Mouse (Mus musculus): ENCODE data around the gene Slc38a8. TPM values are rescaled to one million over a fixed set of nuclear protein-coding genes. Genes with fewer than 3 reads are reported as not detected.
A peak's percentile ranks its signal among the peaks of the same experiment; 100 is the strongest.

Slc38a8 gene
- polyA plus RNA-seq, 1 experiment from 2014 or later, result not detected

DNA sequence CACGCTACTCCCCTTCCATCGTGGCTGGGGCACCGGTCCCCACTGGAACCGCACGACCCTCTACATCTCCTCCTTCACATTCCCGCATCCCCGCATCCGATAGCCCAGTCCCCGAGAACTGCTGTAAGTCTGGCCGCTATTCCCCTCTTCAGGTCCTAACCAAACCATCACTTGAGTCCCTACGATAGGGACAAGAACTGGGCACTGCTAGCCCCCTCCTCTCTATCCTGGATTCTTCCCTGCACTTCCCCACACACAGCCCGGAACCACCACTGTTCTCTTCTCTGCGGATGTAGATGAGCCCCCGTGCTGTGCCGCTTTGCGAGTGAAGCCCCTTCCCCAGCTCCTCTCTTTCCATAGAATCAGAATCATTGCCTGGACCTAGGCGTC lies 53.7 kb downstream of the Slc38a8 start:
- Histone ChIP-seq H3K9me3 (ENCODE audit: control insufficient read depth, low read length) (no peaks in the 10 kb centered on the region), H3K4me2 (peak overlapping the region; percentile 84; the same call in 1 of the 2 replicates), H3K9ac (ENCODE audit: low read depth, low read length) (no peak overlapping the region), H3K4me3 (ENCODE audit: low read depth, low read length) (peak overlapping the region; percentile 58; the same call in 1 of the 2 replicates), H3K27ac (ENCODE audit: low read depth, low read length) (no peak overlapping the region), H3K36me3 (ENCODE audit: control insufficient read depth, insufficient read depth, low read length) (no peaks in the 10 kb centered on the region), H3K27me3 (replicated peaks; ENCODE audit: control insufficient read depth, insufficient read depth, low read length) (peaks cover 49% of the 10 kb centered on the region), H3K4me1 (replicated peaks; ENCODE audit: control insufficient read depth, insufficient read depth, low read length) (no peaks in the 10 kb centered on the region)
- 4% methylated on average over 17 of the region's 17 CpGs for WGBS
- no peak for ATAC-seq (replicated peaks; ENCODE audit: low FRiP score)
- no peak for DNase-seq (ENCODE audit: low spot score)

DNA sequence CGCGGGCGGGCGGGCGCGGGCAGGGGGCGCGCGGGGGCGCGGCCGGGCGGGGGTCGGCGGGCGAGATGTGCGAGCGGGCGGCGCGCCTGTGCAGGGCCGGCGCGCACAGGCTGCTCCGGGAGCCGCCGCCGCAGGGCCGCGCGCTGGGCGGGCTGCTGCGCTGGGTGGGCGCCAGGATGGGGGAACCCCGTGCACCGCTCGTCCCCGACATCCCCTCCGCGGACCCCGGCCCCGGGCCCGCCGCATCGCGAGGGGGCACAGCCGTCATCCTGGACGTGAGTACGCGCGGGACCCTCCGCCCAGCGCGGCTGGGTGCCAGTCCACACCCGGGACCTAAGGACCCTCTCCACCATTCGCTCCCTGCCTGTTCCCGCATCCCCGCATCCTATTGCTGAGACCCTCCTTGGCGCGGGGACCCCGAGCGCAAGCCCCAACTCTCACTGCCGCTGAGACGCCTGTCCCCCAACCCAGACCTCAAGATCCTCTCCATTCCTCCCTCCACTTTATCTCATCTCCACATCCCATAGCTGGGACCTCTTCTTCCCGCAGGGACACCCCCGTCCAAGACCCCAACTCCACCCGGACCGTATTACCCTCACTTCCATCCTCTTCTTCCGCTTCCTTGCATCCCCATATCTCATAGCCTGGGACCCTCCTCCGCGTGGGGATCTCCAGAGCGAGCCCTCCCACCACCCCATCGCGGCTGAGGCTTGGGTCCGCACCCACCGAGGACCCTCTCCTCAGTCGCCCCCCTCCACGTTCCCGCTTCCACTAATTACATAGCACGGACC lies 54.3 kb downstream of the Slc38a8 start:
- Histone ChIP-seq H3K9ac (ENCODE audit: low read depth, low read length) (0 out of 2 replicates have a peak overlapping the region, but pooled peaks have one; percentile 22), H3K4me3 (ENCODE audit: low read depth, low read length) (peak overlapping the region; percentile 58), H3K9me3 (ENCODE audit: control insufficient read depth, low read length) (no peaks in the 10 kb centered on the region), H3K27ac (ENCODE audit: low read depth, low read length) (no peak overlapping the region), H3K4me2 (peak overlapping the region; percentile 84), H3K36me3 (ENCODE audit: control insufficient read depth, insufficient read depth, low read length) (no peaks in the 10 kb centered on the region), H3K27me3 (replicated peaks; ENCODE audit: control insufficient read depth, insufficient read depth, low read length) (peaks cover 49% of the 10 kb centered on the region), H3K4me1 (replicated peaks; ENCODE audit: control insufficient read depth, insufficient read depth, low read length) (no peaks in the 10 kb centered on the region)
- 3% methylated on average over 47 of the region's 80 CpGs for WGBS
- ATAC-seq (replicated peaks; ENCODE audit: low FRiP score), result 0 out of 2 replicates have a peak, but pooled peaks have one; percentile 4
- DNase-seq (ENCODE audit: low spot score), result peak; percentile 59

DNA sequence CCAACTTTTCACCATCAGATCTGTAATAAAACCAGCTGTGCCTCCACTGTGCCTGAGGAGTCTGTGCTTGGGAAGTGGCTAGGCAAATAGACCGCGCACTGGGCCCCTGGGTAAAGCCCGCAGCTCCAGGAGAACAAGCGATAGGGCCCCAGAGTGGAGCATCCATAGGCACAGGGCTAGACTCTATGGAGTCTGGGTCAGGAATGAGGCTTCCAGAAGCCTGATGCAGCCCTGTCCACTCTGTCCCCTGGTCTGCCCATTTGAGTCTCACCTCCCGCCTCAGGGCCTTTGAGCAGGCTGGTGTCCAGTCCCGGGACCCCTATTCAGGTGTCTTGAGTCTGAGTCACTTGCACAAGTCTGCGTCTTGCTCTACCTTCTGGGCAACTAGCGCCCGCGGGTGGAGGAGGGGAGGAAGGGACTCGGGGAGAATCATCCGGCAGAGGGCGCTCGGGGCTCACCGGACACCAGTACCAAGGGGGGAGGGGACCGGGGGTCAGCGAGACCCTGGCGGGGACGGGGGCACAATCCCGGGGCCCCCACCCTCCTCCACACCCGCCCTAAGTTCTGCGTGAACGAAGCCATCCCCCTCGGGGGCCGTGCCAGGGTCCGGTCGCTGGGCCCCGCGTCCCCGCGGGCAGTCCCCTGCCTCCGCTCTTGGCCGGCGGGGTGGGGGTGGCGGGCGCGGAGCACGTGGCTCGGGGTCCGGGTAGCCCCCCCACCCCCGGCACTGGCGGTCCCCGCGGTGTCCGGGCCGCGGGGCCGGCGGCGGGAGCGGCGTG lies 55.1 kb downstream of the Slc38a8 start, which contains the start of gene Necab2:
Gene Necab2 (plus strand): TSS at position 509 of the 779 bp plus-strand sequence.
- H3K9ac ChIP-seq (ENCODE audit: low read depth, low read length), result 0 out of 2 replicates have a peak within 1 kb of the TSS, but pooled peaks have one; percentile 22
- peaks cover 49% of the 10 kb centered on the region for H3K27me3 ChIP-seq (replicated peaks; ENCODE audit: control insufficient read depth, insufficient read depth, low read length)
- H3K36me3 ChIP-seq (ENCODE audit: control insufficient read depth, insufficient read depth, low read length), result no peaks in the 10 kb centered on the region
- no peaks in the 10 kb centered on the region for H3K9me3 ChIP-seq (ENCODE audit: control insufficient read depth, low read length)
- ATAC-seq (replicated peaks; ENCODE audit: low FRiP score) (peak; percentile 37; the same call in 1 of the 2 replicates), DNase-seq (ENCODE audit: low spot score) (peak; percentile 85)
- no peak within 1 kb of the TSS for H3K27ac ChIP-seq (ENCODE audit: low read depth, low read length)
- H3K4me3 ChIP-seq (ENCODE audit: low read depth, low read length), result peak within 1 kb of the TSS; percentile 58
- H3K4me1 ChIP-seq (replicated peaks; ENCODE audit: control insufficient read depth, insufficient read depth, low read length), result no peaks in the 10 kb centered on the region
- 2% methylated on average over 35 of the region's 52 CpGs for WGBS
- H3K4me2 ChIP-seq, result peak within 1 kb of the TSS; percentile 84

DNA sequence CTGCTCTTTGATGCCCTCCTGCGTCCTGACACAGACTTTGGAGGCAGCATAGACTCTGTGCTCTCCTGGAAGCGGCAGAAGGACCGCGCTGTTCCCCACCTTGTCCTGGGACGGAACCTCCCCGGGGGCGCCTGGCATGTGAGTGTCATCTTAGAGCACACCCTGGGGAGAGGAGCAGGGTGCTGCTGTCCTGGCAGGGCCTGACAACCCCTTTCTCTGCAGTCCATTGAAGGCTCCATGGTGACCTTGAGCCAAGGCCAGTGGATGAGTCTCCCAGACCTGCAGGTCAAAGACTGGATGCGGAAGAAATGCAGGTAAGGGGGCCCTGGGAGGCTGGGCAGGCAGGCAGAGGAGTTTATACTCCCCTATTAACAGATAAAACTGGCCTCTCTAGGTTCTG lies 58.5 kb downstream of the Slc38a8 start:
- Histone ChIP-seq H3K27ac (ENCODE audit: low read depth, low read length) (no peak overlapping the region), H3K4me3 (ENCODE audit: low read depth, low read length) (no peak overlapping the region), H3K9ac (ENCODE audit: low read depth, low read length) (no peak overlapping the region), H3K36me3 (ENCODE audit: control insufficient read depth, insufficient read depth, low read length) (no peaks in the 10 kb centered on the region), H3K27me3 (replicated peaks; ENCODE audit: control insufficient read depth, insufficient read depth, low read length) (peaks cover 28% of the 10 kb centered on the region), H3K4me2 (no peak overlapping the region), H3K4me1 (replicated peaks; ENCODE audit: control insufficient read depth, insufficient read depth, low read length) (peaks cover 8% of the 10 kb centered on the region; the same call in 1 of the 2 replicates), H3K9me3 (ENCODE audit: control insufficient read depth, low read length) (no peaks in the 10 kb centered on the region)
- DNase-seq (ENCODE audit: low spot score), result no peak
- ATAC-seq (replicated peaks; ENCODE audit: low FRiP score), result no peak
- WGBS, result 89% methylated on average over 8 of the region's 8 CpGs

DNA sequence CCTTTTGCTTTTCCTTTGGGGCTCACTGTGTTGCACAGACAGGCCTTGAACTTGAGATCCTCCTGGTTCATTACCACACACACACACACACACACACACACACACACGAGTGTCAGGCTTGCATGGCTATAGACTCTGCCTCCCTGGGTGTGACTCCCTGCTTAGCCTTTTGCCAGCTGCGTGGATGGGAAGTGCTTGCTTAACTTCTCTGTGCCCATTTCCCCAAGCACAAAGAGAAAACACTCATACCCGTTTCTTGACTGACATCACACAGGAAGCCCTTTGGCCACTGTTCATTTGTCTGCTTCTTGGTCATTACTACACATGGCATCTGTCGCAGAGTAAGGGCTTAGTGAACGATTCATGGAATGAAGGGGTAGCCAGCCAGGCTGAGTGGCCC lies 59.5 kb downstream of the Slc38a8 start:
- DNase-seq (ENCODE audit: low spot score) (no peak), ATAC-seq (replicated peaks; ENCODE audit: low FRiP score) (no peak)
- WGBS, result 61% methylated on average over 5 of the region's 5 CpGs
- H3K9me3 ChIP-seq (ENCODE audit: control insufficient read depth, low read length), result no peaks in the 10 kb centered on the region
- H3K27ac ChIP-seq (ENCODE audit: low read depth, low read length), result no peak overlapping the region
- H3K4me2 ChIP-seq, result no peak overlapping the region
- no peak overlapping the region for H3K4me3 ChIP-seq (ENCODE audit: low read depth, low read length)
- H3K4me1 ChIP-seq (replicated peaks; ENCODE audit: control insufficient read depth, insufficient read depth, low read length), result peaks cover 9% of the 10 kb centered on the region; the same call in 1 of the 2 replicates
- no peak overlapping the region for H3K9ac ChIP-seq (ENCODE audit: low read depth, low read length)
- H3K36me3 ChIP-seq (ENCODE audit: control insufficient read depth, insufficient read depth, low read length), result no peaks in the 10 kb centered on the region
- peaks cover 19% of the 10 kb centered on the region for H3K27me3 ChIP-seq (replicated peaks; ENCODE audit: control insufficient read depth, insufficient read depth, low read length)

DNA sequence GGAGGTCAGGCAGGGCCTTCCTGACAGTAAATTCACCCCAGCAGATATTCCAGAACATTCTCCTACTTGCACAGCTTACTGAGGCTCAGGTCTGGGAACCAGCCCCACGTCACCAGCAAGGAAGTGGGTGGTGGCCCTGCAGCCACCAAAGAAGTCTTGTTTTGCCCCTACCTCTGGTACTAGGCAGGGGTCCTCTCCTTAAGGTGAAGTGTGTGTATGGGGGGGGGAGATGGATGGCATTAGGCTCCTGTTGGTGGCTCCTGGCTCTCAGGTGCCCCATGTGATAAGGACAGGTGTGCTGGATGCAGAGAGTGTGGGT lies 60.6 kb downstream of the Slc38a8 start:
- Histone ChIP-seq H3K36me3 (ENCODE audit: control insufficient read depth, insufficient read depth, low read length) (no peaks in the 10 kb centered on the region), H3K27ac (ENCODE audit: low read depth, low read length) (no peak overlapping the region), H3K4me2 (no peak overlapping the region; the same call in 1 of the 2 replicates), H3K9me3 (ENCODE audit: control insufficient read depth, low read length) (no peaks in the 10 kb centered on the region), H3K4me1 (replicated peaks; ENCODE audit: control insufficient read depth, insufficient read depth, low read length) (peaks cover 10% of the 10 kb centered on the region; the same call in 1 of the 2 replicates), H3K9ac (ENCODE audit: low read depth, low read length) (no peak overlapping the region), H3K4me3 (ENCODE audit: low read depth, low read length) (no peak overlapping the region), H3K27me3 (replicated peaks; ENCODE audit: control insufficient read depth, insufficient read depth, low read length) (peaks cover 10% of the 10 kb centered on the region)
- no peak; the same call in 1 of the 2 replicates for ATAC-seq (replicated peaks; ENCODE audit: low FRiP score)
- no peak for DNase-seq (ENCODE audit: low spot score)
- WGBS, result 54% methylated on average over 1 of the region's 1 CpGs

DNA sequence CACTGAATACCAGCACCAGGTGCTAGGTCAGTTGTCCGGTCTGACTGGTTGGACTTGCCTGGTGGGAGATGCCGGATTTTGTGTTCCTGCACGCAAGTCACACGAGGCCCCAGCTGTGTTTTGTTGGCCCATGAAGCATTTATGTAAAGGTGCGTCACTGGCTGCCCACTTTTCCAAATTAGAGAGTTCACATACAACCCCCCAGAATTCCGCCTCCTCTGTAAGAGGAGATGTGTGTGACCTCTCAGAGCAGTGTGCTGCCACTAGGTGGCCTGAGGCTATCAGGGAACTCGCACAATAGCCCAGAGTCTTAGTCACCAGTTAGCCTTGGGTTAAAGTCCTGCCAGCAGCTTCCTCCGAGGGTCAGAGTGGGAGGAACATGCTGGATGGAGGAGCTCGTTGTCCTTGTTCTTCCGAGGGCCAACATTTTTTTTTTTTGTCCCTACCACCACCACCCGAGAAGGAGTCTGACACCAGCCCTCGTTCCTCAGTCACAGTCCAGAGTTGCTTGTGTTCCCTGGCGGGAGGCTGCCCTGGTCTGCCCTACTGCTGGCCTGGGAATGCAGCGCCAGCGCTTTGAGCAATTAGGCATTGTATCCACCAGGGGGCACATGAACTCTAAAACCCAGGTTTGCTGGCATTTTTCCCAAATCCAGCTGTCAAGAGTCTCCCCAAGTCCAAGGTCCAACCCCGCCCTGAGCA lies 61.1 kb downstream of the Slc38a8 start:
- peak; percentile 63 for DNase-seq (ENCODE audit: low spot score)
- H3K27me3 ChIP-seq (replicated peaks; ENCODE audit: control insufficient read depth, insufficient read depth, low read length), result peaks cover 5% of the 10 kb centered on the region; the same call in 1 of the 2 replicates
- H3K4me3 ChIP-seq (ENCODE audit: low read depth, low read length), result peak overlapping the region; percentile 12; the same call in 1 of the 2 replicates
- no peak; the same call in 1 of the 2 replicates for ATAC-seq (replicated peaks; ENCODE audit: low FRiP score)
- no peaks in the 10 kb centered on the region for H3K9me3 ChIP-seq (ENCODE audit: control insufficient read depth, low read length)
- peaks cover 10% of the 10 kb centered on the region; the same call in 1 of the 2 replicates for H3K4me1 ChIP-seq (replicated peaks; ENCODE audit: control insufficient read depth, insufficient read depth, low read length)
- peak overlapping the region; percentile 57 for H3K4me2 ChIP-seq
- H3K9ac ChIP-seq (ENCODE audit: low read depth, low read length), result 0 out of 2 replicates have a peak overlapping the region, but pooled peaks have one; percentile 14
- H3K36me3 ChIP-seq (ENCODE audit: control insufficient read depth, insufficient read depth, low read length), result no peaks in the 10 kb centered on the region
- H3K27ac ChIP-seq (ENCODE audit: low read depth, low read length), result no peak overlapping the region
- 19% methylated on average over 16 of the region's 16 CpGs for WGBS

DNA sequence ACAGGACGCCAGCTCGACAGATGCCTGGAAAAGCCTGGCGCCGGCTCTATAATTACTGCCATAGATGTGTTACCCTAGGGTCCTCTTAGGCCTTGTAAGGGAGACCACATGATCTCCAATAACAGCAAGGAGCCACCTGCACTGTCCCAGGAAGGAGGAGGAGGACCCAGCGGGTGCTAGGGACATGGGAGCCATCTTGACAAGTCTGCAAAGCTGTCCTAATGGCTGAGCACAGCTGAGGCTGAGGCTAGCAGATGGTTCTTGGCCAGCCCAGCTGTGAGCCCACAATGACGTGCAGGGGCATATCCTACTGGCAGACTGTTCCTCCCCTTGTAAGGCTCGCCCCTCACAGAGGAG lies 61.6 kb downstream of the Slc38a8 start:
- ATAC-seq (replicated peaks; ENCODE audit: low FRiP score), result no peak
- no peak overlapping the region for H3K27ac ChIP-seq (ENCODE audit: low read depth, low read length)
- H3K27me3 ChIP-seq (replicated peaks; ENCODE audit: control insufficient read depth, insufficient read depth, low read length), result no peaks in the 10 kb centered on the region; the same call in 1 of the 2 replicates
- peak overlapping the region; percentile 57 for H3K4me2 ChIP-seq
- H3K4me1 ChIP-seq (replicated peaks; ENCODE audit: control insufficient read depth, insufficient read depth, low read length), result peaks cover 10% of the 10 kb centered on the region; the same call in 1 of the 2 replicates
- peak overlapping the region; percentile 12 for H3K4me3 ChIP-seq (ENCODE audit: low read depth, low read length)
- H3K9ac ChIP-seq (ENCODE audit: low read depth, low read length), result peak overlapping the region; percentile 14; the same call in 1 of the 2 replicates
- no peaks in the 10 kb centered on the region for H3K36me3 ChIP-seq (ENCODE audit: control insufficient read depth, insufficient read depth, low read length)
- DNase-seq (ENCODE audit: low spot score), result no peak
- WGBS, result 69% methylated on average over 7 of the region's 7 CpGs
- H3K9me3 ChIP-seq (ENCODE audit: control insufficient read depth, low read length), result no peaks in the 10 kb centered on the region
